ENCODE assay signal across 8 mouse cellular contexts in the genomic region with DNA sequence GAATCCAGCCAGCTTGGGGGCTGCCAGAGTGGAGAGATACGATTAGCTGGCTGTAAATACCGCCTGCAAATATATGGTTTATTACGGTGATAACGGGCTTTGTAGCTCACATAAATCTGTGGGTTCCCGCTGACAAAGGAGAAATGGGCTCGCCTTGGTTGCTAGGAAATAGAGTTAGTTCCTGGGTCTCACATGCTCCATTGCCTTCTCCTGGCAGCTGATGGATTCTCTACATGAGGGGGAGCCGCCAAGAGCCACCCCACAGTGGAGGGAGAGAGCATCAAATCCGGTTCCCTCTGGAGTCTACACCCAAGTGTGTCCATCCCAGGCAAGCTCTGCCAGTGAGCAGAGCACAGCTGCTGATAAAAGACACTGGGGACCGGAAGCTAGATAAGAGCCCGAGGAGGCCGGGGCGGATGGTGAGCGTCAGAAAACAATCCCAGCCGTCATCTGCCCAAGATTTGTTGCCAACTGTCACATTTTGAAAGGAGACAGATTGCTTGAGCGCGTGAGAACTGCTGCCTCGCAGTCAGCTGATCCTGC.
A peak's percentile ranks its signal among the peaks of the same experiment; 100 is the strongest.
DNase-seq lines count a peak whose midpoint lies in the region; ATAC-seq lines count a peak whose summit lies in the region.

No protein-coding gene starts in this region.

- no peak overlapping the region for H3K4me3 ChIP-seq in liver, embryonic 12.5 days
- no peak overlapping the region for H3K4me3 ChIP-seq in hindbrain, embryonic 16.5 days (ENCODE audit: low read length)

- H3K36me3 ChIP-seq in liver, embryonic 12.5 days, result no peaks in the 10 kb centered on the region
- no peaks in the 10 kb centered on the region for H3K36me3 ChIP-seq in hindbrain, embryonic 16.5 days (ENCODE audit: control insufficient read depth, insufficient read depth, low read length)

- ATAC-seq in liver, embryonic 12.5 days, result no peak
- peak; percentile 88 for ATAC-seq in hindbrain, embryonic 16.5 days

- 7% methylated on average over 17 of the region's 17 CpGs for WGBS in liver, embryonic 12.5 days (ENCODE audit: insufficient replicate concordance)
- 7% methylated on average over 17 of the region's 17 CpGs for WGBS in hindbrain, embryonic 16.5 days

- H3K4me1 ChIP-seq in liver, embryonic 12.5 days, result no peaks in the 10 kb centered on the region
- H3K4me1 ChIP-seq in hindbrain, embryonic 16.5 days (ENCODE audit: control insufficient read depth, insufficient read depth, low read depth, low read length), result peaks cover 17% of the 10 kb centered on the region

- DNase-seq in liver, result peak; percentile 52
- DNase-seq in frontal cortex, postnatal 25 days (ENCODE audit: low spot score in 2 of 2), result peak; percentile 8 to 18
- DNase-seq in layer of hippocampus, postnatal 14 days (ENCODE audit: low spot score in 2 of 2), result peak; percentile 71 to 81
- peak; percentile 79 for DNase-seq in lung, postnatal 10 days
- DNase-seq in right cerebral cortex, postnatal 14 days, result peak; percentile 34
- DNase-seq in gastrocnemius, postnatal 10 days, result no peak

- no peaks in the 10 kb centered on the region for H3K9me3 ChIP-seq in liver, embryonic 12.5 days (replicated peaks)
- no peaks in the 10 kb centered on the region for H3K9me3 ChIP-seq in hindbrain, embryonic 16.5 days (ENCODE audit: control insufficient read depth, low read length)

- peaks cover 67% of the 10 kb centered on the region for H3K27me3 ChIP-seq in liver, embryonic 12.5 days (replicated peaks)
- H3K27me3 ChIP-seq in hindbrain, embryonic 16.5 days (replicated peaks; ENCODE audit: control insufficient read depth, insufficient read depth, low read length), result peaks cover 3% of the 10 kb centered on the region

- no peak overlapping the region for H3K27ac ChIP-seq in liver, embryonic 12.5 days
- H3K27ac ChIP-seq in hindbrain, embryonic 16.5 days (ENCODE audit: low read depth, low read length), result 0 out of 2 replicates have a peak overlapping the region, but pooled peaks have one; percentile 30

- no peak overlapping the region; the same call in 1 of the 2 replicates for H3K4me2 ChIP-seq in liver, embryonic 12.5 days
- peak overlapping the region; percentile 46 for H3K4me2 ChIP-seq in hindbrain, embryonic 16.5 days (ENCODE audit: low read length)

- H3K9ac ChIP-seq in liver, embryonic 12.5 days, result no peak overlapping the region
- no peak overlapping the region for H3K9ac ChIP-seq in hindbrain, embryonic 16.5 days (ENCODE audit: low read depth, low read length)
